Mouse (Mus musculus) heart, embryonic 14.5 days (tissue): ENCODE results near the gene Timp2. TPM values are rescaled to one million over a fixed set of nuclear protein-coding genes. Genes with fewer than 3 reads are reported as not detected.

Source experiments
- ATAC-seq: fragments of 200-750 bp; cut with Nextera tagmentation; 2 replicates; pipeline ENCODE4 v1.8.0; 2017; ENCODE audit warnings: low read depth, moderate TSS enrichment; ENCODE audit not compliant: insufficient number of reproducible peaks, insufficient read depth, low FRiP score
- H3K27ac ChIP-seq, 2 experiments: fragments of 200-500 bp in 1 of 2; fragments of 300-500 bp in 1 of 2; sonication (generic) in 1 of 2; replicated peaks in 1 of 2; 2 replicates each; pipeline ENCODE4 v1.5.1; 2012 to 2014; ENCODE audit warnings: low read depth in 2 of 2, low read length in 2 of 2, control low read depth in 1 of 2, mild to moderate bottlenecking in 1 of 2, mixed read lengths in 1 of 2; ENCODE audit not compliant: control insufficient read depth in 1 of 2, insufficient read depth in 1 of 2
- H3K27me3 ChIP-seq: fragments of 300-500 bp; sonication (generic); 2 replicates; pipeline ENCODE4 v1.6.1; 2014; ENCODE audit warnings: mild to moderate bottlenecking, low read length, control low read depth; ENCODE audit not compliant: control insufficient read depth, insufficient read depth
- H3K36me3 ChIP-seq: fragments of 300-500 bp; sonication (generic); 2 replicates; pipeline ENCODE4 v1.6.1; 2014; ENCODE audit warnings: mild to moderate bottlenecking, control low read depth, low read length, mixed read lengths; ENCODE audit not compliant: control insufficient read depth, insufficient read depth
- H3K4me1 ChIP-seq, 2 experiments: fragments of 200-500 bp in 1 of 2; fragments of 300-500 bp in 1 of 2; sonication (generic) in 1 of 2; 2 replicates each; pipeline ENCODE4 v1.6.1; 2012 to 2014; ENCODE audit warnings: low read length in 2 of 2, control low read depth in 1 of 2, mixed read lengths in 1 of 2; ENCODE audit not compliant: control insufficient read depth in 2 of 2, insufficient read depth in 2 of 2
- H3K4me2 ChIP-seq: fragments of 300-500 bp; sonication (generic); 2 replicates; pipeline ENCODE4 v1.6.1; 2014; ENCODE audit warnings: mild to moderate bottlenecking, low read length
- H3K4me3 ChIP-seq, 2 experiments: fragments of 200-500 bp in 1 of 2; fragments of 300-500 bp in 1 of 2; sonication (generic) in 1 of 2; 2 replicates each; pipeline ENCODE4 v1.5.1; 2012 to 2014; ENCODE audit warnings: low read length in 2 of 2, mild to moderate bottlenecking in 2 of 2, control low read depth in 1 of 2, low read depth in 1 of 2, moderate library complexity in 1 of 2; ENCODE audit not compliant: control insufficient read depth in 1 of 2, insufficient read depth in 1 of 2
- H3K9ac ChIP-seq: fragments of 300-500 bp; sonication (generic); 2 replicates; pipeline ENCODE4 v1.6.1; 2014; ENCODE audit warnings: mild to moderate bottlenecking, low read length
- H3K9me3 ChIP-seq: fragments of 300-500 bp; sonication (generic); 2 replicates; pipeline ENCODE4 v1.6.1; 2016; ENCODE audit warnings: low read length, control low read depth; ENCODE audit not compliant: control insufficient read depth
- WGBS: fragments of 180-500 bp; shearing (Covaris S2); extraction: QIAGEN DNeasy Blood & Tissue Kit; methylation state at CpG from one replicate; pipeline ENCODE4 v1.1.7; 2014; 5-methylcytosine and 5-hydroxymethylcytosine counted together
- polyA plus RNA-seq: library from polyadenylated mRNA; unstranded; fragments of >200 nt; fragmentation: Nextera tagmentation; extraction: Ambion mirVana; gene quantifications from 2 replicates; pipeline ENCODE4 v1.2.1, GENCODE M21; 2014

The Timp2 gene
- polyA plus RNA-seq, 1 experiment from 2014 or later: 99.2 TPM

- Histone ChIP-seq H3K4me1 (no peaks in the 10 kb centered on the region), H3K9ac (no peak overlapping the region), H3K4me2 (no peak overlapping the region), H3K9me3 (no peaks in the 10 kb centered on the region), H3K36me3 (peaks cover 21% of the 10 kb centered on the region), H3K4me3 (no peak overlapping the region), H3K27ac (no peak overlapping the region), H3K27me3 (no peaks in the 10 kb centered on the region)
- no peak for ATAC-seq
- 84% methylated on average over 17 of the region's 17 CpGs for WGBS
Observed at GRCm38 (mm10) chr11:118333431-118333830, 22.1 kb downstream of the Timp2 start.

DNA sequence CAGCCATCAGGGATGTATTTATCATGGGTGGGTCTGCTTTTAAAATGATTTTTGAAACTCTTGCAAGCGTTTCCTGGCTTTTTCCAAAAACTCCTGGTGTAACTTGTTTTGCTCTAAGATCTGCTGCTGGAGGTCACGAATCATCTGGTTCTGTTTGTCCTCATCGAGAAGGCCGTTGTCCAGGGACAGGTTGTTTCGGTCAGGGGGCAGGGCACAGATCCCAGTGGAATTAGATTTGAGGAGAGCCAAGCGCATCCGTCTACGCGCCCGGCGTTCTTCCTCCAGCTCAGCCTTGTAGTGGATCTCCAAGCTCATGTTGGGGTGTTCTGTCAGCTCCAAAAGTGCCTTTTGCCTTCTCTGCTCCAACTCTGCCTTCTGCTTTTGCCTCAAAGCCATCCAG lies 23.2 kb downstream of the Timp2 start:
- Histone ChIP-seq H3K27me3 (no peaks in the 10 kb centered on the region), H3K4me2 (no peak overlapping the region), H3K9ac (no peak overlapping the region), H3K4me3 (no peak overlapping the region), H3K36me3 (peaks cover 21% of the 10 kb centered on the region), H3K9me3 (no peaks in the 10 kb centered on the region), H3K4me1 (peaks cover 2 to 7% of the 10 kb centered on the region in 2 experiments), H3K27ac (no peak overlapping the region)
- WGBS: 90% methylated on average over 11 of the region's 11 CpGs
- no peak for ATAC-seq

DNA sequence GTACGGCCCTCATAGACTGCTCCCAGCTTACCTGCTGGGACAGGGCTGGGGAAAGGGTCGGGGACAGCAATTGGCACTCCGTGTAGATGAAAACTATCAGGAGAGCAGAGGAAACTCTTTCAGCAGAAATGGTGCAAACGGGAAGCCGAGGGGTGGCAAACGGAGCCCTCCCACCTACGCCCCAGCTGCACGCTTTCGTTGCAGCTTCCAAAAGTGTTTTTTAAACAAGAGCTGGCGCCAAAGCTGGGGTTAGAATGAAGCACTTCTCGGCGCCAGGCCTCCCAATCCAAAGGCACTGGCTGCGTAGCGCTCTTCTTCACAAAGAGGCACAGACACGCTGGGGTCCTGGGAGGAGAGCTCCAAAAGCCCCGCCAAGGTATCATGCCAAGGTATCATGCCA lies 24.8 kb downstream of the Timp2 start:
- no peak overlapping the region for H3K27ac ChIP-seq
- peaks cover 13 to 19% of the 10 kb centered on the region in 2 experiments for H3K4me1 ChIP-seq
- no peak for ATAC-seq
- H3K4me3 ChIP-seq: no peak overlapping the region
- H3K4me2 ChIP-seq: no peak overlapping the region
- H3K9ac ChIP-seq: no peak overlapping the region
- 93% methylated on average over 16 of the region's 16 CpGs for WGBS
- H3K36me3 ChIP-seq: peaks cover 21% of the 10 kb centered on the region
- no peaks in the 10 kb centered on the region for H3K9me3 ChIP-seq
- no peaks in the 10 kb centered on the region for H3K27me3 ChIP-seq

- H3K27me3 ChIP-seq: no peaks in the 10 kb centered on the region
- H3K36me3 ChIP-seq: peaks cover 21% of the 10 kb centered on the region
- no peak for ATAC-seq
- H3K27ac ChIP-seq: no peak overlapping the region
- H3K9me3 ChIP-seq: no peaks in the 10 kb centered on the region
- 94% methylated on average over 14 of the region's 14 CpGs for WGBS
- H3K4me2 ChIP-seq: no peak overlapping the region
- H3K9ac ChIP-seq: no peak overlapping the region
- peaks cover 13 to 19% of the 10 kb centered on the region in 2 experiments for H3K4me1 ChIP-seq
- H3K4me3 ChIP-seq: no peak overlapping the region
Observed at GRCm38 (mm10) chr11:118330361-118330760, 25.2 kb downstream of the Timp2 start.

GRCm38 (mm10) chr11:118328947-118329346 lies 26.6 kb downstream of the Timp2 start:
- no peak overlapping the region for H3K4me3 ChIP-seq
- no peak for ATAC-seq
- no peaks in the 10 kb centered on the region for H3K9me3 ChIP-seq
- 90% methylated on average over 5 of the region's 5 CpGs for WGBS
- H3K27me3 ChIP-seq: no peaks in the 10 kb centered on the region
- no peak overlapping the region for H3K4me2 ChIP-seq
- no peak overlapping the region for H3K9ac ChIP-seq
- H3K36me3 ChIP-seq: peaks cover 21% of the 10 kb centered on the region
- H3K4me1 ChIP-seq: peaks cover 23 to 28% of the 10 kb centered on the region in 2 experiments
- H3K27ac ChIP-seq: no peak overlapping the region

DNA sequence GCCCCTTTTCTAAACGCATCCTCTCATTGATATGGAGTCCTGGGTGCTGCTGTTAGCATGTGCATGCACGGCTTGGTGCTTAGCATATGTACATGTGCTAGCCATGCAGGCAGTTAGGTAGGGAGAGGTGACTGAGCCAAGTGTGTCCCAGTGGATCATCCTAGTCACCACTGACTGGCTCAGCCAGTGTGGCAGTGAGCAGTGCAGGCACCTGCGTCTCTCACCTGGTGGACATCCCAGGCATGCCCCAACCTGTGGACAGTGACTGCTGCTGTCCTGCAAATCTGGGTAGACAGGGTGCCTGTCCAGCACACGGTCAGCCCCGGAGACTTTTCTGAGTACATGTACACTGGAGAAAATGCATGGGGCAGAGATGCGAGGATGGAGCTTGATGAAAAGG lies 27.0 kb downstream of the Timp2 start:
- Histone ChIP-seq H3K27me3 (no peaks in the 10 kb centered on the region), H3K9me3 (no peaks in the 10 kb centered on the region), H3K36me3 (peaks cover 17% of the 10 kb centered on the region), H3K4me1 (peaks cover 24 to 30% of the 10 kb centered on the region in 2 experiments), H3K4me3 (no peak overlapping the region), H3K4me2 (no peak overlapping the region), H3K9ac (no peak overlapping the region), H3K27ac (peak overlapping the region in 1 of 2 experiments; percentile 75; a peak in 2 of 4 replicates)
- WGBS: 92% methylated on average over 6 of the region's 6 CpGs
- no peak for ATAC-seq

DNA sequence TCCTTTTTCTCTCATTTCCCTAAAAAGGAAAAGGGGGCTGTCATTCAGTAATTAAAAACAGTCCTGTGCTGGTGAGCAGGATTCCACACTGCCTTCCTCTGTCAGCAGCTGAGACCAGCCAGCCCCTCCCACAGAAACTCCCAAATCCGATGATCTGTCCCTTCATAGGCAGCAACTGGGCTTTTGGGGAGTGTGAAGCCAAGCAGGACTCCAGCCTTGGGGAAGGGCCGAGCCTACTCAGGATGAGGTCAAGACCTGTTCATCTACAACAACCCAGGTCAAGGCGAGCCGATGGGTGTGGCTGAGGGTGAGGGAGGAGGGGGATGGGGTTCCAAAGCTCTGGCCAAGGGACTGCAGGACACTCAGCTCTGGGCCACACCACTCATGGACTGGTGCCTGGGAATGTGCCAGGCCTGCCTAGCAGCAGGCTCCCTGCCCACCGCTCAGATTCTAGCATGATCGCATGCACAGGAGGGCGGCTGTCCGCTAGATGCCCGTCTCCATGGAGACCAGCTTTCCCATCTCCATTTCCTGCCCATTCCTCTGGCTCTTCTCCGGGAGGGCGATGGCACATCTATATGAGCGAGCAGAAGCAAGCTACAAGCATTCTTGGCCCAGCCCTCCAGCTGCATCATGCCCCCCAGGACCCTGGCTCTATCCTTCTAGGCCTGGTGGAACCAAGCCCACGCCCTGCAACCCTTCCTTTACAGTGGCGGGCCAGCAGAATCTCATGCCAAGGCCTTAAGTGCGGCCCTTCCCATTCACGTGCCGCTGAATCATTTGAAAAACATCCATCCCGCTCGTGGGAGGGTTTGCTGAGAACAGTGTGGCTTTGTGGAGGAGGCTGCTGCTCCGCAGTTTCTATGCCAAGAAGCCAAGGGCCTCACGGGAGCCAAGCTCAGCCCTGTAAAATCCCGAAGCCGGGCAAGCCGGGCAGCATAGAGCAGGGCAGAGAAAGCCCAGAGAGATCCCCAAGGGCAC lies 28.3 kb downstream of the Timp2 start:
- H3K4me2 ChIP-seq: no peak overlapping the region
- H3K9ac ChIP-seq: peak overlapping the region; percentile 36; the same call in 1 of the 2 replicates

More for the DNA sequence above, 28.3 kb downstream of the Timp2 start:
- peaks cover 7% of the 10 kb centered on the region; the same call in 1 of the 2 replicates for H3K36me3 ChIP-seq
- WGBS: 73% methylated on average over 24 of the region's 24 CpGs
- H3K27ac ChIP-seq: peak overlapping the region; percentile 75 to 83
- no peaks in the 10 kb centered on the region for H3K27me3 ChIP-seq
- no peak overlapping the region for H3K4me3 ChIP-seq
- H3K4me1 ChIP-seq: peaks cover 24 to 30% of the 10 kb centered on the region in 2 experiments
- peak; percentile 52 for ATAC-seq
- H3K9me3 ChIP-seq: no peaks in the 10 kb centered on the region
